Mouse (Mus musculus): ENCODE results near the gene Gm26657.

The Gm26657 gene

GRCm38 (mm10) chr4:56757693-56758092 lies 17.8 kb downstream of the Gm26657 start:
- DNase-seq (ENCODE audit: low spot score), result no peak

GRCm38 (mm10) chr4:56767861-56768284 lies 28.0 kb downstream of the Gm26657 start:
- no peak for DNase-seq (ENCODE audit: low spot score)

- DNase-seq (ENCODE audit: low spot score), result no peak
Observed at GRCm38 (mm10) chr4:56768913-56769312, 29.0 kb downstream of the Gm26657 start.

GRCm38 (mm10) chr4:56771065-56771464 lies 31.2 kb downstream of the Gm26657 start:
- no peak for DNase-seq (ENCODE audit: low spot score)
